Mouse (Mus musculus) hindbrain, embryonic 16.5 days (tissue): ENCODE results near the gene Miox. TPM values are rescaled to one million over a fixed set of nuclear protein-coding genes. Genes with fewer than 3 reads are reported as not detected.

Experiments used
- ATAC-seq: fragments of 200-750 bp; cut with Nextera tagmentation; 2 replicates; pipeline ENCODE4 v1.8.0; 2017; ENCODE audit warnings: moderate TSS enrichment, moderate library complexity
- H3K27ac ChIP-seq: fragments of 300-500 bp; sonication (generic); 2 replicates; pipeline ENCODE4 v1.5.1; 2014; ENCODE audit warnings: low read depth, mild to moderate bottlenecking, control low read depth, low read length, moderate library complexity
- H3K27me3 ChIP-seq: fragments of 300-500 bp; sonication (generic); replicated peaks from 2 replicates; pipeline ENCODE4 v1.6.1; 2014; ENCODE audit warnings: low read length; ENCODE audit not compliant: control insufficient read depth, insufficient read depth
- H3K36me3 ChIP-seq: fragments of 300-500 bp; sonication (generic); 2 replicates; pipeline ENCODE4 v1.6.1; 2014; ENCODE audit warnings: mild to moderate bottlenecking, low read length, moderate library complexity, mixed read lengths; ENCODE audit not compliant: control insufficient read depth, insufficient read depth
- H3K4me1 ChIP-seq: fragments of 300-500 bp; sonication (generic); 2 replicates; pipeline ENCODE4 v1.6.1; 2014; ENCODE audit warnings: low read depth, low read length; ENCODE audit not compliant: control insufficient read depth, insufficient read depth
- H3K4me2 ChIP-seq: fragments of 300-500 bp; sonication (generic); 2 replicates; pipeline ENCODE4 v1.6.1; 2014; ENCODE audit warnings: mild to moderate bottlenecking, low read length, control low read depth, moderate library complexity
- H3K4me3 ChIP-seq: fragments of 300-500 bp; sonication (generic); 2 replicates; pipeline ENCODE4 v1.5.1; 2014; ENCODE audit warnings: mild to moderate bottlenecking, low read length, control low read depth, moderate library complexity
- H3K9ac ChIP-seq: fragments of 300-500 bp; sonication (generic); 2 replicates; pipeline ENCODE4 v1.6.1; 2014; ENCODE audit warnings: low read depth, mild to moderate bottlenecking, control low read depth, low read length, moderate library complexity
- H3K9me3 ChIP-seq: fragments of 300-500 bp; sonication (generic); 2 replicates; pipeline ENCODE4 v1.6.1; 2014; ENCODE audit warnings: mild to moderate bottlenecking, low read length, moderate library complexity; ENCODE audit not compliant: control insufficient read depth
- WGBS: fragments of 180-500 bp; shearing (Covaris S2); extraction: QIAGEN DNeasy Blood & Tissue Kit; methylation state at CpG from one replicate; pipeline ENCODE4 v1.1.7; 2014; 5-methylcytosine and 5-hydroxymethylcytosine counted together
- polyA plus RNA-seq: library from polyadenylated mRNA; unstranded; fragments of >200 nt; fragmentation: Nextera tagmentation; extraction: Ambion mirVana; gene quantifications from 2 replicates; pipeline ENCODE4 v1.2.1, GENCODE M21; 2015

The Miox gene
- polyA plus RNA-seq, 1 experiment from 2014 or later: not detected

GRCm38 (mm10) chr15:89334774-89335537, 758 bp downstream of the Miox start:
- H3K36me3 ChIP-seq: no peaks in the 10 kb centered on the region
- no peak overlapping the region for H3K4me2 ChIP-seq
- no peak for ATAC-seq
- no peak overlapping the region for H3K27ac ChIP-seq
- no peak overlapping the region for H3K4me3 ChIP-seq
- WGBS: 86% methylated on average over 17 of the region's 17 CpGs
- no peaks in the 10 kb centered on the region for H3K9me3 ChIP-seq
- H3K27me3 ChIP-seq: no peaks in the 10 kb centered on the region
- H3K9ac ChIP-seq: no peak overlapping the region
- H3K4me1 ChIP-seq: no peaks in the 10 kb centered on the region

GRCm38 (mm10) chr15:89336422-89336821, 2.2 kb downstream of the Miox start:
- H3K4me2 ChIP-seq: no peak overlapping the region
- no peaks in the 10 kb centered on the region for H3K36me3 ChIP-seq
- no peak overlapping the region for H3K27ac ChIP-seq
- no peaks in the 10 kb centered on the region for H3K9me3 ChIP-seq
- H3K4me1 ChIP-seq: no peaks in the 10 kb centered on the region
- H3K27me3 ChIP-seq: no peaks in the 10 kb centered on the region
- no peak overlapping the region for H3K4me3 ChIP-seq
- 93% methylated on average over 14 of the region's 14 CpGs for WGBS
- ATAC-seq: no peak
- no peak overlapping the region for H3K9ac ChIP-seq

GRCm38 (mm10) chr15:89339696-89340095, 5.5 kb downstream of the Miox start:
- Histone ChIP-seq H3K27ac (no peak overlapping the region), H3K9me3 (no peaks in the 10 kb centered on the region), H3K27me3 (no peaks in the 10 kb centered on the region), H3K4me1 (no peaks in the 10 kb centered on the region), H3K4me3 (no peak overlapping the region), H3K36me3 (no peaks in the 10 kb centered on the region), H3K4me2 (no peak overlapping the region), H3K9ac (no peak overlapping the region)
- no peak for ATAC-seq
- 92% methylated on average over 2 of the region's 2 CpGs for WGBS

- H3K9ac ChIP-seq: no peak overlapping the region
- H3K4me1 ChIP-seq: no peaks in the 10 kb centered on the region
- H3K4me2 ChIP-seq: no peak overlapping the region
- no peaks in the 10 kb centered on the region for H3K9me3 ChIP-seq
- H3K36me3 ChIP-seq: no peaks in the 10 kb centered on the region
- no peak for ATAC-seq
- WGBS: 89% methylated on average over 3 of the region's 3 CpGs
- H3K4me3 ChIP-seq: no peak overlapping the region
- H3K27ac ChIP-seq: no peak overlapping the region
- H3K27me3 ChIP-seq: no peaks in the 10 kb centered on the region
Measured at GRCm38 (mm10) chr15:89340136-89340535, 5.9 kb downstream of the Miox start.

DNA sequence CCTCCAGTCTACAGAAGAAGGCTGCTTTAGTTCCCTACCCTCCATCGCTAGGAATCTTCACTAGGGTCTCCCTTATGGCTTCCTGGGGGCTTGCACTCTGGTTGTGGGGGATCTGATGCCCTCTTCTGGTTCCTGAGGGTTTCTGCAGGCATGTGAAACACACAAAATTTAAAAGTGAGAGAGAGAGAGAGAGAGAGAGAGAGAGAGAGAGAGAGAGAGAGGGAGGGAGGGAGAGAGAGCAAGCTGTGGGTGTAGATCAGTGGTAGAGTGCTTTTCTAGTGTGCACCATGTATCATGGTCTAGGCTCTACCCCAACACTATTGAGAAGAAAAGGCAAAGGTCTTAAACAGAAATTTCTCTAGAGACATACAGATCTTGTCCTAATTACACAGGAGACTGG, 7.5 kb downstream of the Miox start:
- Histone ChIP-seq H3K4me2 (no peak overlapping the region), H3K36me3 (no peaks in the 10 kb centered on the region), H3K27me3 (no peaks in the 10 kb centered on the region), H3K9ac (no peak overlapping the region), H3K4me3 (no peak overlapping the region), H3K27ac (no peak overlapping the region), H3K9me3 (no peaks in the 10 kb centered on the region), H3K4me1 (no peaks in the 10 kb centered on the region)
- no peak for ATAC-seq
- 45% methylated on average over 1 of the region's 1 CpGs for WGBS

DNA sequence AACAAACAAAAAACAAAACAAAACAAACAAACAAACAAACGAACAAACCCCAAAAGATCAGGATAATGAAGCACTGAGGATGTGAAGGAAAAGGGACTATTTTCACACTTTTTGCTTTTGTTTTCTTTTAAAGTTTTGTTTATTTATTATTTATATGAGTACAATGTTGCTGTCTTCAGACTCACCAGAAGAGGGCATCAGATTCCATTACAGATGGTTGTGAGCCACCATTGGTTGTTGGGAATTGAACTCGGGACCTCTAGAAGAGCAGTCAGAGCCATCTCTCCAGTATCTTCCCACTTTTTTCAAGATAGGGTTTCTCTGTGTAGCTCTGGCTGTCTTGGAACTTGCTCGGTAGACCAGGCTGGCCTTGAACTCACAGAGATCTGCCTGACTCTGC, 9.1 kb downstream of the Miox start:
- Histone ChIP-seq H3K4me3 (no peak overlapping the region), H3K27me3 (no peaks in the 10 kb centered on the region), H3K9me3 (no peaks in the 10 kb centered on the region), H3K36me3 (no peaks in the 10 kb centered on the region), H3K4me1 (no peaks in the 10 kb centered on the region), H3K4me2 (no peak overlapping the region), H3K27ac (no peak overlapping the region), H3K9ac (no peak overlapping the region)
- WGBS: 91% methylated on average over 3 of the region's 3 CpGs
- no peak for ATAC-seq

DNA sequence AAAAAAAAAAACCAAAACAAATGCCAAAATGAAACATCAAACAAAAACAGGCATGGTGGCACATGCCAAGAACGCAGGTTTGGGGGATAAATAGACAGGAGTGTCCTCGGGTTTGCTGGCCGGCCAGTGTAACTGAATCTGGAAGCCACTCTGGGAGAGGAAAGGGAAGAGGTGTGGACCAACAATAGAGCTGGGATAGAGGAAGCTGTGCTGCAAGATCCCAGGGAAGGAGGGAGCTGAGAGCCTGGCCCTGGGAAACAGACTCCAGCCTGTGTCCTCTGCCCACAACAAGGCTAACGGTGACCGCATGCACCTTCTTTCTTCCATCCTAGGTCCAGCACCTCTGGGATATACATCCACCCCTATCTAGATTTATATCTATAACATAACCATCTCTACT, 16.2 kb downstream of the Miox start:
- Histone ChIP-seq H3K27me3 (no peaks in the 10 kb centered on the region), H3K9me3 (no peaks in the 10 kb centered on the region), H3K27ac (no peak overlapping the region), H3K4me3 (no peak overlapping the region), H3K9ac (no peak overlapping the region), H3K4me2 (no peak overlapping the region), H3K36me3 (peaks cover 25% of the 10 kb centered on the region), H3K4me1 (peaks cover 10% of the 10 kb centered on the region)
- 83% methylated on average over 5 of the region's 5 CpGs for WGBS
- ATAC-seq: no peak

DNA sequence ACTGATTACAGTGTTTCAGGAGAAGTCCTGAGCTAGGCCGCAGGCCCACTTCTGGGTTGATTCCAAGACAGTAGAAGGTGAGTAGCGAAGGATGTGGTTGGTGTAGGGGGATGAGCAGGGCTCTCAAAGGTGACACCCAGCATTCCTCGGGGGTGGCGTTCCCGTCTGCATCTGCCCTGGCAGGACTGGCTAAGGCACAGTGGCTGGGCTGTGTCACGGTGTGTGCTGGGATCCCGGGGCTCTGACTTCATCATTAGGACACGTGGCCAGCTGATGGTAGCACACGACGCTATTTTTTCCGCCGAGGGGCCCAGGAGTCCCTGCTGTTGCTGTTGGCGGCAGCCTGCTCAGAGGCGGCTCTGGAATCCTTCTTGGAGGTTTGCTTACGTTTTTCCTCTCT, 17.1 kb downstream of the Miox start:
- ATAC-seq: no peak
- Histone ChIP-seq H3K4me2 (no peak overlapping the region), H3K9ac (no peak overlapping the region), H3K27me3 (no peaks in the 10 kb centered on the region), H3K27ac (no peak overlapping the region), H3K4me3 (no peak overlapping the region), H3K4me1 (peaks cover 10% of the 10 kb centered on the region), H3K9me3 (no peaks in the 10 kb centered on the region), H3K36me3 (peaks cover 25% of the 10 kb centered on the region)
- 90% methylated on average over 15 of the region's 15 CpGs for WGBS

GRCm38 (mm10) chr15:89352054-89352453, 17.9 kb downstream of the Miox start:
- Histone ChIP-seq H3K27ac (no peak overlapping the region), H3K9ac (no peak overlapping the region), H3K36me3 (peaks cover 25% of the 10 kb centered on the region), H3K9me3 (no peaks in the 10 kb centered on the region), H3K4me1 (peaks cover 17% of the 10 kb centered on the region), H3K4me3 (no peak overlapping the region), H3K4me2 (no peak overlapping the region), H3K27me3 (no peaks in the 10 kb centered on the region)
- WGBS: 96% methylated on average over 14 of the region's 14 CpGs
- no peak for ATAC-seq
